Mouse (Mus musculus): Measurements from ENCODE around the gene Cdk5r2.

DNA sequence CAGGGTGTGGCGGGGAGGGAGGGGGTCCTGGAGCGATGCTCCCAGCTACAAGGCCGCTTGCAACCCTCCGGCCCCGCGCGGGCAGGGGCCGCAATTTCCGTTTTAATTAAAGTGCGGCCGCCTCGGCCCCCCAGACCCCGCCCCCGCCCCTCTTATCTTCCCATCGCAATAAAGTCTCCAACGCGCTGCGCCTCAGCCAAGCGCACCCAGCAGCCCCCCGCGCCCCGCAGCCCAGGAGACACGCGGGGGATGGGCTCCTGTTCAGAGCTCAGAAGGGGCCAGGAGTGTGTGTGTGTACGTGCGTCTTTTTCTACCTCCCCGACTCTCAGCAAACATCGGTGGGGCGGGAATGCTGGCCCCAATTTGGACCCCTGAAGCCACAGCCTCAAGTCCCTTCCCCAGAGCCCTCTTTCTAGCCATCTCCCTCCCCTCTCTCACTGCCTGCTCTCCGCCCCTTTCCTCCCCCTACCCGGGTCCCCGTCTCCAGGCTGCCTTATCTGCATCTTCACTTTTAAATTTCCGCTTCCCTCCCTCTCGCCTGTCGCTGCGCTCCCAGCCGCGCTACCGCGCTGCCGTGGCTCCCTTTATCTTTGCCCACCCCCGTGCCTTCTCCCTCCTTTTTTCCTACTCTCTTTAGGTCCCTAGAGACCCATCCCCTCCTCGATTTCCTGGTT, 30.8 kb downstream of the Cdk5r2 start, which contains the start of gene Fev:
- TF ChIP-seq CTCF (IDR thresholded peaks at IDR 0.05; ENCODE audit: low read depth) (no peak), EP300 (optimal IDR thresholded peaks at IDR 0.05) (no peak)
